Mouse (Mus musculus): ENCODE results near the gene Rpl29. TPM values are rescaled to one million over a fixed set of nuclear protein-coding genes. Genes with fewer than 3 reads are reported as not detected.

The Rpl29 gene
- polyA plus RNA-seq, 1 experiment = 475 TPM

GRCm38 (mm10) chr9:106463122-106464063, 34.1 kb downstream of the Rpl29 start:
- TF ChIP-seq POLR2A (IDR thresholded peaks at IDR 0.05; ENCODE audit: borderline replicate concordance, insufficient read depth, low read length) (peak; percentile 5; the same call in 1 of the 2 replicates), CTCF (IDR thresholded peaks at IDR 0.05; ENCODE audit: borderline replicate concordance, insufficient read depth, low read depth, low read length) (no peak)
- peak overlapping the region; percentile 100 for H3K27ac ChIP-seq (ENCODE audit: insufficient read depth, low read length)
- H3K27me3 ChIP-seq (ENCODE audit: control insufficient read depth, insufficient read depth, low read length) = no peaks in the 10 kb centered on the region
- peaks cover 13% of the 10 kb centered on the region; the same call in 1 of the 2 replicates for H3K4me1 ChIP-seq (ENCODE audit: control insufficient read depth, insufficient read depth, low read length)
- peak; percentile 91 to 94 for DNase-seq
- 10% methylated on average over 21 of the region's 21 CpGs for WGBS
- H3K4me3 ChIP-seq (replicated peaks; ENCODE audit: insufficient read depth, low read depth, low read length) = peak overlapping the region; percentile 52

GRCm38 (mm10) chr9:106464751-106465541, 35.7 kb downstream of the Rpl29 start:
- Histone ChIP-seq H3K27me3 (ENCODE audit: control insufficient read depth, insufficient read depth, low read length) (no peaks in the 10 kb centered on the region), H3K4me1 (ENCODE audit: control insufficient read depth, insufficient read depth, low read length) (peaks cover 9% of the 10 kb centered on the region; the same call in 1 of the 2 replicates), H3K4me3 (replicated peaks; ENCODE audit: insufficient read depth, low read depth, low read length) (peak overlapping the region; percentile 52), H3K27ac (ENCODE audit: insufficient read depth, low read length) (peak overlapping the region; percentile 100)
- under 1% methylated on average over 99 of the region's 99 CpGs for WGBS
- peak; percentile 91 to 92 for DNase-seq
- TF ChIP-seq CTCF (IDR thresholded peaks at IDR 0.05; ENCODE audit: borderline replicate concordance, insufficient read depth, low read depth, low read length) = no peak
- peak; percentile 69 for TF ChIP-seq POLR2A (IDR thresholded peaks at IDR 0.05; ENCODE audit: borderline replicate concordance, insufficient read depth, low read length)

- peak; percentile 82 to 84 for DNase-seq
- Histone ChIP-seq H3K4me3 (replicated peaks; ENCODE audit: insufficient read depth, low read depth, low read length) (peak within 1 kb of the TSS; percentile 52), H3K27me3 (ENCODE audit: control insufficient read depth, insufficient read depth, low read length) (no peaks in the 10 kb centered on the region), H3K27ac (ENCODE audit: insufficient read depth, low read length) (peak within 1 kb of the TSS; percentile 100), H3K4me1 (ENCODE audit: control insufficient read depth, insufficient read depth, low read length) (peaks cover 7% of the 10 kb centered on the region; the same call in 1 of the 2 replicates)
- WGBS = 4% methylated on average over 26 of the region's 26 CpGs
- TF ChIP-seq POLR2A (IDR thresholded peaks at IDR 0.05; ENCODE audit: borderline replicate concordance, insufficient read depth, low read length) (peak; percentile 67; the same call in 1 of the 2 replicates), CTCF (IDR thresholded peaks at IDR 0.05; ENCODE audit: borderline replicate concordance, insufficient read depth, low read depth, low read length) (no peak)
Observed at GRCm38 (mm10) chr9:106465571-106466200, 36.4 kb downstream of the Rpl29 start, which contains the start of gene Gpr62. Gene Gpr62, minus strand, starts transcription at chr9:106465938.

GRCm38 (mm10) chr9:106466721-106467120, 37.5 kb downstream of the Rpl29 start:
- H3K4me3 ChIP-seq (replicated peaks; ENCODE audit: insufficient read depth, low read depth, low read length) = no peak overlapping the region
- 95% methylated on average over 6 of the region's 6 CpGs for WGBS
- no peaks in the 10 kb centered on the region for H3K27me3 ChIP-seq (ENCODE audit: control insufficient read depth, insufficient read depth, low read length)
- H3K27ac ChIP-seq (ENCODE audit: insufficient read depth, low read length) = no peak overlapping the region
- peak in 1 of 2 experiments; percentile 10 for DNase-seq
- TF ChIP-seq CTCF (IDR thresholded peaks at IDR 0.05; ENCODE audit: borderline replicate concordance, insufficient read depth, low read depth, low read length) (no peak), POLR2A (IDR thresholded peaks at IDR 0.05; ENCODE audit: borderline replicate concordance, insufficient read depth, low read length) (no peak)
- H3K4me1 ChIP-seq (ENCODE audit: control insufficient read depth, insufficient read depth, low read length) = peaks cover 7% of the 10 kb centered on the region; the same call in 1 of the 2 replicates

GRCm38 (mm10) chr9:106467746-106468145, 38.5 kb downstream of the Rpl29 start:
- Histone ChIP-seq H3K4me3 (replicated peaks; ENCODE audit: insufficient read depth, low read depth, low read length) (no peak overlapping the region), H3K27ac (ENCODE audit: insufficient read depth, low read length) (no peak overlapping the region), H3K27me3 (ENCODE audit: control insufficient read depth, insufficient read depth, low read length) (no peaks in the 10 kb centered on the region), H3K4me1 (ENCODE audit: control insufficient read depth, insufficient read depth, low read length) (peaks cover 8% of the 10 kb centered on the region)
- TF ChIP-seq CTCF (IDR thresholded peaks at IDR 0.05; ENCODE audit: borderline replicate concordance, insufficient read depth, low read depth, low read length) = no peak
- TF ChIP-seq POLR2A (IDR thresholded peaks at IDR 0.05; ENCODE audit: borderline replicate concordance, insufficient read depth, low read length) = no peak
- 72% methylated on average over 7 of the region's 7 CpGs for WGBS
- DNase-seq = no peak

- Histone ChIP-seq H3K4me3 (replicated peaks; ENCODE audit: insufficient read depth, low read depth, low read length) (no peak overlapping the region), H3K4me1 (ENCODE audit: control insufficient read depth, insufficient read depth, low read length) (peaks cover 14% of the 10 kb centered on the region)
Observed at GRCm38 (mm10) chr9:106469317-106469716, 40.1 kb downstream of the Rpl29 start.

GRCm38 (mm10) chr9:106469776-106470175, 40.5 kb downstream of the Rpl29 start:
- 41% methylated on average over 9 of the region's 9 CpGs for WGBS
- DNase-seq = peak in 1 of 2 experiments; percentile 5
- peaks cover 16% of the 10 kb centered on the region for H3K4me1 ChIP-seq (ENCODE audit: control insufficient read depth, insufficient read depth, low read length)

More at GRCm38 (mm10) chr9:106469317-106469716, 40.1 kb downstream of the Rpl29 start:
- 73% methylated on average over 6 of the region's 6 CpGs for WGBS
- TF ChIP-seq CTCF (IDR thresholded peaks at IDR 0.05; ENCODE audit: borderline replicate concordance, insufficient read depth, low read depth, low read length) = no peak
- no peak for TF ChIP-seq POLR2A (IDR thresholded peaks at IDR 0.05; ENCODE audit: borderline replicate concordance, insufficient read depth, low read length)
- Histone ChIP-seq H3K27ac (ENCODE audit: insufficient read depth, low read length) (no peak overlapping the region), H3K27me3 (ENCODE audit: control insufficient read depth, insufficient read depth, low read length) (no peaks in the 10 kb centered on the region)
- DNase-seq = peak; percentile 15 to 16

More at GRCm38 (mm10) chr9:106469776-106470175, 40.5 kb downstream of the Rpl29 start:
- Histone ChIP-seq H3K27ac (ENCODE audit: insufficient read depth, low read length) (no peak overlapping the region), H3K27me3 (ENCODE audit: control insufficient read depth, insufficient read depth, low read length) (no peaks in the 10 kb centered on the region), H3K4me3 (replicated peaks; ENCODE audit: insufficient read depth, low read depth, low read length) (no peak overlapping the region)
- no peak for TF ChIP-seq CTCF (IDR thresholded peaks at IDR 0.05; ENCODE audit: borderline replicate concordance, insufficient read depth, low read depth, low read length)
